Mouse (Mus musculus): ENCODE data around the gene Mrtfa.

Mrtfa gene

GRCm38 (mm10) chr15:81060975-81061374 is 129.6 kb downstream of the Mrtfa start:
- DNase-seq: no peak

GRCm38 (mm10) chr15:81057736-81058135 is 132.8 kb downstream of the Mrtfa start:
- no peak for DNase-seq

GRCm38 (mm10) chr15:81055488-81055887 is 135.1 kb downstream of the Mrtfa start:
- DNase-seq: no peak

- DNase-seq: no peak
Observed at GRCm38 (mm10) chr15:81052491-81052890, 138.1 kb downstream of the Mrtfa start.

- DNase-seq: no peak
Observed at GRCm38 (mm10) chr15:81050488-81050887, 140.1 kb downstream of the Mrtfa start.

GRCm38 (mm10) chr15:81049401-81050053 is 141.0 kb downstream of the Mrtfa start:
- no peak for DNase-seq

GRCm38 (mm10) chr15:81047497-81047896 is 143.1 kb downstream of the Mrtfa start:
- no peak for DNase-seq

GRCm38 (mm10) chr15:81046061-81046460 is 144.5 kb downstream of the Mrtfa start:
- no peak for DNase-seq

GRCm38 (mm10) chr15:81045336-81045735 is 145.2 kb downstream of the Mrtfa start:
- no peak for DNase-seq

GRCm38 (mm10) chr15:81044446-81044845 is 146.1 kb downstream of the Mrtfa start:
- no peak for DNase-seq

- DNase-seq: no peak
Observed at GRCm38 (mm10) chr15:81042276-81042931, 148.2 kb downstream of the Mrtfa start.

- no peak for DNase-seq
Observed at GRCm38 (mm10) chr15:81041767-81042166, 148.8 kb downstream of the Mrtfa start.

- no peak for DNase-seq
Observed at GRCm38 (mm10) chr15:81038419-81038818, 152.1 kb downstream of the Mrtfa start.

- DNase-seq: no peak
Observed at GRCm38 (mm10) chr15:81035417-81036162, 155.0 kb downstream of the Mrtfa start.

GRCm38 (mm10) chr15:81034119-81034518 is 156.4 kb downstream of the Mrtfa start:
- DNase-seq: no peak

GRCm38 (mm10) chr15:81032941-81033629 is 157.5 kb downstream of the Mrtfa start:
- no peak for DNase-seq

GRCm38 (mm10) chr15:81031611-81032010 is 158.9 kb downstream of the Mrtfa start:
- DNase-seq: no peak

- DNase-seq: no peak
Observed at GRCm38 (mm10) chr15:81030891-81031425, 159.6 kb downstream of the Mrtfa start.

- DNase-seq: peak; percentile 85
Observed at GRCm38 (mm10) chr15:81027378-81028173, 163.0 kb downstream of the Mrtfa start.

GRCm38 (mm10) chr15:81026901-81027300 is 163.7 kb downstream of the Mrtfa start:
- DNase-seq: no peak

- DNase-seq: no peak
Observed at GRCm38 (mm10) chr15:81023842-81024241, 166.7 kb downstream of the Mrtfa start.

- no peak for DNase-seq
Observed at GRCm38 (mm10) chr15:81022437-81022836, 168.1 kb downstream of the Mrtfa start.

Measured in cerebellum, adult 8-10 months (tissue).